Mouse (Mus musculus): ENCODE data around the gene Nutm1.

GRCm38 (mm10) chr2:112210142-112210541 is 48.9 kb downstream of the Nutm1 start:
- TF ChIP-seq CTCF (IDR thresholded peaks at IDR 0.05; ENCODE audit: low read depth) (no peak), EP300 (IDR thresholded peaks at IDR 0.05; ENCODE audit: low read depth) (no peak)
